Mouse (Mus musculus): ENCODE data around the gene Txlnb. TPM values are rescaled to one million over a fixed set of nuclear protein-coding genes. Genes with fewer than 3 reads are reported as not detected.

The Txlnb gene
- total and polyA plus RNA-seq, 3 experiments, result not detected

DNA sequence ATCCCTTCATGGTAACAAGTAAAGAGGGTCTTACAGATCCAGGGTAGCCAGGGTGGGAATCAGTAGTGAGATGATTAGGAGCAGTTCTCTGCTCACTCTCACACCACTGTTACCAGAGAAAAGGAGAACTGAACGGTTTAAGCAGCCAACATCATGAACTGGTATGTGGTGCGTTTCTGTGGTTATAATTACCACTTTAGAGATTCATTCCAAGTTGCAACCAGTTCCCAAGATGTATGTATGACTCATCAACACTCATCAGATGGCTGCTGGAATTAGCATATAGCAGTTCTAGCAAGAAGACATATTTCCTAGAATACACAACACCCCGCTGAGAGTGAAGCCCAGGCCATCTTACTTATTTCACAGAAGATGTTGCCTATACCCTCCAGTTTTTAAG lies 46.0 kb downstream of the Txlnb start:
- Histone ChIP-seq H3K9ac (ENCODE audit: control insufficient read depth, low read depth, low read length, poor library complexity, severe bottlenecking) (no peak overlapping the region), H3K36me3 (ENCODE audit: control insufficient read depth in 1 of 2, insufficient read depth in 2 of 2, low read length in 2 of 2) (no peaks in the 10 kb centered on the region), H3K9me3 (replicated peaks; ENCODE audit: insufficient read depth, low read length) (no peaks in the 10 kb centered on the region), H3K27me3 (ENCODE audit: control insufficient read depth in 1 of 2, insufficient read depth in 2 of 2, low read length in 2 of 2) (no peaks in the 10 kb centered on the region; a peak in 1 of 4 replicates), H3K79me2 (ENCODE audit: control insufficient read depth, insufficient read depth, low read length, poor library complexity) (no peaks in the 10 kb centered on the region), H3K4me3 (ENCODE audit: control insufficient read depth in 1 of 2, insufficient read depth in 1 of 2, low read depth in 2 of 2, low read length in 2 of 2) (no peak overlapping the region), H3K4me1 (ENCODE audit: control insufficient read depth in 1 of 2, insufficient read depth in 2 of 2, low read length in 2 of 2) (no peaks in the 10 kb centered on the region), H3K27ac (ENCODE audit: control insufficient read depth, low read depth, low read length) (no peak overlapping the region)
- TF ChIP-seq ZNF384 (IDR thresholded peaks at IDR 0.05; ENCODE audit: low read depth, low read length), result no peak
- TF ChIP-seq NELFE (IDR thresholded peaks at IDR 0.05; ENCODE audit: low read depth, low read length), result no peak
- no peak for TF ChIP-seq ZC3H11A (IDR thresholded peaks at IDR 0.05; ENCODE audit: low read depth, low read length)
- no peak for DNase-seq (ENCODE audit: low read depth, low spot score)

- TF ChIP-seq POLR2AphosphoS2 (IDR thresholded peaks at IDR 0.05; ENCODE audit: low read length) (no peak), MAZ (IDR thresholded peaks at IDR 0.05; ENCODE audit: low read depth, low read length) (no peak), BHLHE40 (IDR thresholded peaks at IDR 0.05; ENCODE audit: borderline replicate concordance, low read depth, low read length) (no peak), RCOR1 (IDR thresholded peaks at IDR 0.05; ENCODE audit: low read depth, low read length) (no peak), UBTF (IDR thresholded peaks at IDR 0.05; ENCODE audit: borderline replicate concordance, insufficient read depth, low read depth, low read length) (no peak), CHD2 (IDR thresholded peaks at IDR 0.05; ENCODE audit: low read length) (no peak), MAX (IDR thresholded peaks at IDR 0.05; ENCODE audit: low read length) (no peak), NRF1 (IDR thresholded peaks at IDR 0.05; ENCODE audit: insufficient read depth, low read depth, low read length, poor library complexity, severe bottlenecking) (no peak), ELF1 (IDR thresholded peaks at IDR 0.05; ENCODE audit: low read depth, low read length) (no peak), SIN3A (IDR thresholded peaks at IDR 0.05; ENCODE audit: low read length) (no peak), ZKSCAN1 (IDR thresholded peaks at IDR 0.05; ENCODE audit: low read depth, low read length) (no peak), USF2 (IDR thresholded peaks at IDR 0.05; ENCODE audit: borderline replicate concordance in 1 of 2, insufficient read depth in 1 of 2, low read depth in 1 of 2, low read length in 2 of 2) (no peak)
- no peak overlapping the region for H3K4me3 ChIP-seq (ENCODE audit: control insufficient read depth in 1 of 2, insufficient read depth in 1 of 2, low read depth in 2 of 2, low read length in 2 of 2)
- no peak for DNase-seq (ENCODE audit: low read depth, low spot score)
- H3K4me1 ChIP-seq (ENCODE audit: control insufficient read depth in 1 of 2, insufficient read depth in 2 of 2, low read length in 2 of 2), result no peaks in the 10 kb centered on the region
- no peak overlapping the region for H3K27ac ChIP-seq (ENCODE audit: control insufficient read depth, low read depth, low read length)
- no peaks in the 10 kb centered on the region for H3K9me3 ChIP-seq (replicated peaks; ENCODE audit: insufficient read depth, low read length)
- H3K36me3 ChIP-seq (ENCODE audit: control insufficient read depth in 1 of 2, insufficient read depth in 2 of 2, low read length in 2 of 2), result no peaks in the 10 kb centered on the region
- no peaks in the 10 kb centered on the region for H3K27me3 ChIP-seq (ENCODE audit: control insufficient read depth in 1 of 2, insufficient read depth in 2 of 2, low read length in 2 of 2)
- no peak overlapping the region for H3K9ac ChIP-seq (ENCODE audit: control insufficient read depth, low read depth, low read length, poor library complexity, severe bottlenecking)
- H3K79me2 ChIP-seq (ENCODE audit: control insufficient read depth, insufficient read depth, low read length, poor library complexity), result no peaks in the 10 kb centered on the region
Measured at GRCm38 (mm10) chr10:17844781-17845537, 48.9 kb downstream of the Txlnb start.
